Mouse (Mus musculus): ENCODE results near the gene Gm5108.

GRCm38 (mm10) chr5:67931623-67932022 is 9.8 kb upstream of the Gm5108 start:
- TF ChIP-seq POLR2A (IDR thresholded peaks at IDR 0.05; ENCODE audit: low read depth, low read length) (no peak), CTCF (conservative IDR thresholded peaks at IDR 0.05; ENCODE audit: insufficient read depth, insufficient read length, low read depth, low read length) (no peak)

Data from kidney, adult 2 months (tissue).